Mouse (Mus musculus): Measurements from ENCODE around the gene Elmo1. TPM values are rescaled to one million over a fixed set of nuclear protein-coding genes. Genes with fewer than 3 reads are reported as not detected.

Elmo1 gene
- polyA plus RNA-seq, 1 experiment: not detected

DNA sequence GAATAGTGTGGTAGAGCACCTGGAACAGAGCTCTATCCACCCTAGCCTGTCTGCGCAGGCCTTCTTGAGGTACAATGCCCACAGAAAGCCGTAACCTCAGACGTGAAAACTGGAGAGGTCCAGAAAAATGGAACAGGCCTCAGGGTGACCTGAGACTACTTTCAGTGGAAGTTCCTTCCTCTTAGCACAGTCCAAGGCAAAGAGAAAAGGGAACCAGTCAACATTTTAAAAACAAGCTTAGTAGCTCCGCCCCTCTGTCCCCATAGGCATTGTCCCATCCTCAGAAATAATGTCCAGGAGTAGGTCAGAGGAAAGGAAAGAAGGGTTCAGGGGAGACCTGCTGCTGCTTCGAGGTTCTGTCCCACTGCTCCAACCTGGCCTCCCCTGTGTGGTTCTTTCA, 90.3 kb downstream of the Elmo1 start:
- TF ChIP-seq POLR2A (IDR thresholded peaks at IDR 0.05; ENCODE audit: insufficient read depth, low read depth, low read length) (no peak), CTCF (IDR thresholded peaks at IDR 0.05; ENCODE audit: insufficient read depth, low read depth, low read length) (no peak)
- WGBS: 92% methylated on average over 5 of the region's 5 CpGs
- no peak overlapping the region for H3K27ac ChIP-seq (ENCODE audit: insufficient read depth, low read depth, low read length)

DNA sequence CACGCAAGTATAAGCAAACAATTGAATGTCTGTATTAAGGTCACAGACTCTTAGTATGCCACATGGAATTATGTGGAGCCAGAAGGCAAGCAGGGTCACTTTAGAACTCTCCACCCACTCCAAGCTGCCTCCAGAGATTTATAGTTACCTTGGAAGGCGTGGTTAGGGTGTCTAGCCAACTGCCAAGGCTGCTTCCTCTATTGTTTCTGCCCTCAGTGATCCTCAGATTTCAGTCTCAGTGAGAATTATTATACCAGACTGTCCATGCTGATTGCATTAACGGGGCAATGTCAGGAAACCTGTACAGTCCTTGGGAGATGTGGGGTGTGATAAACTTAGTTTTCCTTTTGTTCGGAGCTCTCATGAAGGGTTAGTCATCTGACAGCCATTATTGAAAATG, 90.9 kb downstream of the Elmo1 start:
- 83% methylated on average over 4 of the region's 4 CpGs for WGBS
- peaks cover 13% of the 10 kb centered on the region for H3K4me1 ChIP-seq (ENCODE audit: control insufficient read depth, insufficient read depth, low read length)
- no peak overlapping the region for H3K4me3 ChIP-seq (ENCODE audit: insufficient read depth, low read depth, low read length)
- H3K27ac ChIP-seq (ENCODE audit: insufficient read depth, low read depth, low read length): no peak overlapping the region
- TF ChIP-seq POLR2A (IDR thresholded peaks at IDR 0.05; ENCODE audit: insufficient read depth, low read depth, low read length) (no peak), CTCF (IDR thresholded peaks at IDR 0.05; ENCODE audit: insufficient read depth, low read depth, low read length) (no peak)

More for the DNA sequence above, 90.3 kb downstream of the Elmo1 start:
- peaks cover 13% of the 10 kb centered on the region for H3K4me1 ChIP-seq (ENCODE audit: control insufficient read depth, insufficient read depth, low read length)
- no peak overlapping the region for H3K4me3 ChIP-seq (ENCODE audit: insufficient read depth, low read depth, low read length)

GRCm38 (mm10) chr13:20182239-20182825, 91.9 kb downstream of the Elmo1 start:
- H3K4me3 ChIP-seq (ENCODE audit: insufficient read depth, low read depth, low read length): no peak overlapping the region
- H3K4me1 ChIP-seq (ENCODE audit: control insufficient read depth, insufficient read depth, low read length): peaks cover 13% of the 10 kb centered on the region
- H3K27ac ChIP-seq (ENCODE audit: insufficient read depth, low read depth, low read length): no peak overlapping the region
- TF ChIP-seq POLR2A (IDR thresholded peaks at IDR 0.05; ENCODE audit: insufficient read depth, low read depth, low read length) (no peak), CTCF (IDR thresholded peaks at IDR 0.05; ENCODE audit: insufficient read depth, low read depth, low read length) (no peak)
- 72% methylated on average over 6 of the region's 6 CpGs for WGBS

DNA sequence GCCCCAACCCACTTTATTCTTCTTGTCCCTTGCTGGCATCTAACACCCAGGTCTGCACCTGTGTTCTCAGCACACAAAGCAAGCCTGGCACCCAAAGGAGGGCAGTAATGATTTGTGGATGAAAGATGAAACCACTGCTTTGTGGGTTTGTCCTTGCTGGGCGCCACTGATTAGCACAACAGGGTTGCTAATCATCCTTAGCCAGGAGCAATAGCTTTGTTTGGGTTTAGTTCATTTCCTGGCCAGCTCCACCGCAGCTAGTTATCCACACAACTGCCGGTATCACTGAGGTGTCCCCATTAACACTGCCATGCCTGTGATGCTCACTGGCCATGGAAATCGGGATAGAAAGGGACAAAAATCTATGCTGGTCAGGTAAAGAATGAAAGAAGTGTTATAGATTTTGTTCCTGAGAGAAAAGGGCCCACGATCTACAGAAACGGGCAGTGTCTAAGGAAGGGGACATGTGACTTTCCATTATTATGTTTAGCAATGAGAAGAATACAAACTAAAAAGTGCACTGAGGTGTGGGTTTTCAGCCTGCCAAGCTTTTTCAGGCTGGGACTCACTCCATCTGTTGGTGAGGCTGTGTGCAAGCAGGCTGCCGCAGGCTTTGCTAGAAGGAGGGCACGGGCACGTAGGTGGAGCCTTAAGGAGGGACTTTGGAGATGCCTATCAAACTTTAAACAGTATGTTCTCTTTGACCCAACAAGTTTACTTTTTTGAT, 93.3 kb downstream of the Elmo1 start:
- 39% methylated on average over 9 of the region's 9 CpGs for WGBS
- Histone ChIP-seq H3K4me3 (ENCODE audit: insufficient read depth, low read depth, low read length) (no peak overlapping the region), H3K4me1 (ENCODE audit: control insufficient read depth, insufficient read depth, low read length) (peaks cover 13% of the 10 kb centered on the region), H3K27ac (ENCODE audit: insufficient read depth, low read depth, low read length) (no peak overlapping the region)
- TF ChIP-seq CTCF (IDR thresholded peaks at IDR 0.05; ENCODE audit: insufficient read depth, low read depth, low read length) (no peak), POLR2A (IDR thresholded peaks at IDR 0.05; ENCODE audit: insufficient read depth, low read depth, low read length) (no peak)

DNA sequence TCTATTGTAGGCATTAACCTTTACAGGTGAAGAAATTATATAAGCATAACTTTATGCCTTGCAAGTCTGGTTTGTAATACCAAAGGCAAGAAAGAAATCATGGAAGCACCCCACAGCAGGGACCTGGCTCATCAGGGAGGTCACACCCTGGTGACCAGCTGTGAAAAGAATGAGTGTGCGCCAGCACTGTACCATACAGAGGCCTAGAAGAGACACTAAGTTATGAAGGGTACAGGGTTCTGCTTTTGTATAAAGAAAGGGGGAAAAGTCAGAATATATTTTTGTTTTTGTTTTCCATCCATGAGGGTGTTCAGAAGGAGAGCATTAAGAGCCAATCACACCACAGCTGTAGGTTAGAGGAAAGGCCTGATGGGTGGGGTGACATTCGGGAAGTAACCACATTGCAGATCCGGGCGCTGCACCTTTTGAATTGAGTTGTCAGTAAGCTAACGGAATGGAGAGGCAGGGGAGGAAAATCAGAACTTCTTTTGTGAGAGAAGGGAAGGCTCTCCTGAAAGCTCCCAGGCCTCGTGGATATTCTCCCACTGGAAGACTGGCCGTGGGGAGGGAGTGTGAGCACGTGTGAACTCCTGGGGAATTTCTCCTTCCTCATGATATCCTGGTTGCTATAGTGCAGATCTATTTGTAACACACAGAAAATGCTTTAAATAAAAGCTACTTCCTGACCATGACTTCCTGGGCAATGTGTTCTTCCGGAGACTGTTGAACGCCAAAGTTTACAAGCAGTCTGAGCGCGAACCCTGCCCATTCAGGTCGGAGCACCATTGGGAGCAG, 94.0 kb downstream of the Elmo1 start:
- no peak overlapping the region for H3K4me3 ChIP-seq (ENCODE audit: insufficient read depth, low read depth, low read length)
- 86% methylated on average over 13 of the region's 13 CpGs for WGBS
- H3K4me1 ChIP-seq (ENCODE audit: control insufficient read depth, insufficient read depth, low read length): peaks cover 13% of the 10 kb centered on the region
- TF ChIP-seq CTCF (IDR thresholded peaks at IDR 0.05; ENCODE audit: insufficient read depth, low read depth, low read length) (no peak), POLR2A (IDR thresholded peaks at IDR 0.05; ENCODE audit: insufficient read depth, low read depth, low read length) (no peak)
- H3K27ac ChIP-seq (ENCODE audit: insufficient read depth, low read depth, low read length): no peak overlapping the region

GRCm38 (mm10) chr13:20185034-20185846, 94.8 kb downstream of the Elmo1 start:
- peaks cover 13% of the 10 kb centered on the region for H3K4me1 ChIP-seq (ENCODE audit: control insufficient read depth, insufficient read depth, low read length)
- no peak for TF ChIP-seq POLR2A (IDR thresholded peaks at IDR 0.05; ENCODE audit: insufficient read depth, low read depth, low read length)
- no peak for TF ChIP-seq CTCF (IDR thresholded peaks at IDR 0.05; ENCODE audit: insufficient read depth, low read depth, low read length)
- no peak overlapping the region for H3K4me3 ChIP-seq (ENCODE audit: insufficient read depth, low read depth, low read length)
- H3K27ac ChIP-seq (ENCODE audit: insufficient read depth, low read depth, low read length): no peak overlapping the region
- 90% methylated on average over 20 of the region's 20 CpGs for WGBS

DNA sequence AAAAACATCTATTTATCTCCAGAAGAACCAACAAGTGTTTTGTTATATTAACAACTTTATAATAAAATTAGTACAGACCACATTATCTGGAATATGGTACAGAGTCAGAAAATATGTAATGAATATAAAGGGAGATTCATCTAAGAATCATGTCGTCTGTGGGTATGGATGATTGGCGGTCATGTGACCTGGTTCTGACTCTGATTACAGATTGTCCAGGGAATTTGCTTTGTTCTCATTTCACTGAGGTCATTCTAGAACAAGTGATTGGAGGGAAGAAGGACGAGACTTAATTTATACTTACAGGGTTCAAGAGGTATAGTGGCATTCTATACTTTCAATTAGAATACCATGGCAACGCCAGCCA, 95.4 kb downstream of the Elmo1 start:
- H3K4me1 ChIP-seq (ENCODE audit: control insufficient read depth, insufficient read depth, low read length): peaks cover 13% of the 10 kb centered on the region
- H3K27ac ChIP-seq (ENCODE audit: insufficient read depth, low read depth, low read length): no peak overlapping the region
- TF ChIP-seq CTCF (IDR thresholded peaks at IDR 0.05; ENCODE audit: insufficient read depth, low read depth, low read length) (no peak), POLR2A (IDR thresholded peaks at IDR 0.05; ENCODE audit: insufficient read depth, low read depth, low read length) (no peak)
- 87% methylated on average over 4 of the region's 4 CpGs for WGBS
- no peak overlapping the region for H3K4me3 ChIP-seq (ENCODE audit: insufficient read depth, low read depth, low read length)

DNA sequence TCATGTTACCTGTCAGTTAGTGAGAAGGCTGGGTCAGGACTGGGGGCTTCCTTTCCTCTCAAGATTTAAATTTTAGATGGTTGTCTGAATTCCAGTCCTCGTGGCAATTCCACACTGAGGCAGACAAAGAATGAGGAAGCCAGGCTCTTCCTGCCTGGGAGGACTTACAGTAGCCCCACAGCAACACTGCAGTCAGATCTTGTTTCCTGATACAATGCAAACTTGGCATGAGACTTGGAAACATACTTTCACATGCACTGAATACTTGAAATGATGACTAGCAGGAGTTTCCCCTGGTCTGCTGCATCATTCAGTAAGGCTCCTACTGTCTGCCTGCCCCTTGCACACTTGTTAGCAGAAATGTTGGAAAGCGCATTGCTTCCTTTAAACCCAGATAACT, 97.3 kb downstream of the Elmo1 start:
- TF ChIP-seq CTCF (IDR thresholded peaks at IDR 0.05; ENCODE audit: insufficient read depth, low read depth, low read length) (no peak), POLR2A (IDR thresholded peaks at IDR 0.05; ENCODE audit: insufficient read depth, low read depth, low read length) (no peak)
- 91% methylated on average over 2 of the region's 2 CpGs for WGBS
- Histone ChIP-seq H3K27ac (ENCODE audit: insufficient read depth, low read depth, low read length) (no peak overlapping the region), H3K4me3 (ENCODE audit: insufficient read depth, low read depth, low read length) (no peak overlapping the region), H3K4me1 (ENCODE audit: control insufficient read depth, insufficient read depth, low read length) (peaks cover 7% of the 10 kb centered on the region)

Data from olfactory bulb, adult 2 months (tissue).